Mouse (Mus musculus) MEL-GATA-1-ER (cell line): ENCODE measurements at regions not wholly inside any gene's neighbourhood (a gene's known extent, or its start where the extent isn't known, plus 50 kb on each side); places are given as distances from the start of the nearest gene placed in this dataset.
A peak's percentile ranks its signal among the peaks of the same experiment; 100 is the strongest.
"Not testable (repeated sequence)": the region's sequence is repeated elsewhere in the genome, so short reads cannot be mapped to it uniquely, and the experiment has no call there.

Source experiments
- DNase-seq: peaks from one replicate; pipeline ENCODE4 v3.0.0-alpha.2; 2012; ENCODE audit warnings: low read depth; ENCODE audit errors: extremely low read depth

DNA sequence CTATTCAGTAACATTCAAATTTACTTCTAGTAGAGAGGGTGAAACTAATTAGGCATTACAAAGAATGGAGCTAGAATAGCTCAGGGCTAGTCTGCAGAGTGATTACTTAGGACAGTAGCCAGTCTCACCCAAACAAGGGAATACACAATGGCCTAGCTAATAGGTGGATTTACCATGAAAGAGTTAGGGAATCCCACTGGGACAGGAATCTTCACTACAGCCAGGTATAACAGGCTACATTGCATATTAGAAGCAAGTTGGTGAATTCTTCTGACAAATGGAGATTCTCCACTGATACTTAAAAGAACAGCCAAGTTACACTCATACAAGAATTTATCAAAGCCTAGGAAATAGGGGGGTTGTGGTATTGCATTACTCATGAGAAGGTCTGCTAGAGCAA, 670.2 kb upstream of the Chrm3 start:
- not testable (repeated sequence) for DNase-seq

DNA sequence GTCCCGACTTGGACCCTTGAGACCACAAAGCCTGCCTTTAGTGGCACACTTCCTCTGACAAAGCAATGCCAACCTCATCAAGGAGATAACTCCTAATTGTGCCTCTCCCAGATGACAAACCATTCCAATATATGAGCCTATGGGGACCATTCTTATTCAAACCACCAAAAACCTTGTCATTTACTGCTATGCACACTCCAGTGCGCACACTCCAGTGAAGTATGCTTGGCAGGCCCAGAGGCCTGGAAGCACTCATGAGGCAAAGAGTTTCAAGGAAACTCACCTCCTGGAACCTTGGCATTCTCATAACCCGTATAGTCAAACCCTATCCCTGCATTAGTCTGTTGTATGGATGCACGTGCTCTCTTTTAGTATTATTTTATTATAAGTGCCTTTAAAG, 669.7 kb upstream of the Chrm3 start:
- DNase-seq, result no peak

- DNase-seq, result no peak
Measured at GRCm38 (mm10) chr13:11025918-11026317, 665.3 kb upstream of the Chrm3 start.

DNA sequence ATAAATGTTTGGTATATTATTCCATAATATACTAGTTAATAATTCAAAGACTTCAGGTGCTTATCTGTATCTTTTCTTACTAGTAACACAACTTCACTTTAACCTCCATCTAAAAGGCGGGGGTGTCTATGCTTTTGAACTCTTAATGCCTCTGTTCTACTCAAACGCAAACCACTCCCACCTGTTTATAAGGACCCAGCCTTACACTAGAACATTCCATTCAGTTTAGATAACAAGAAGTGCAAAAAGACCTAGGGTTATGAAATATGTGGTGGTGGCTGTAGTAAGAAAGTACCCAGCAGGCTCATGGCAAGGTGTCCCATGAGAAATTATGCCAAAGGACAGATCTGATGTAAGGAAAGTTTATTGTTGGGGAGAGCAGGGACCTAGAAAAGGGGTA, 663.8 kb upstream of the Chrm3 start:
- DNase-seq, result no peak

- no peak for DNase-seq
Measured at GRCm38 (mm10) chr13:11017584-11017983, 656.9 kb upstream of the Chrm3 start.

DNA sequence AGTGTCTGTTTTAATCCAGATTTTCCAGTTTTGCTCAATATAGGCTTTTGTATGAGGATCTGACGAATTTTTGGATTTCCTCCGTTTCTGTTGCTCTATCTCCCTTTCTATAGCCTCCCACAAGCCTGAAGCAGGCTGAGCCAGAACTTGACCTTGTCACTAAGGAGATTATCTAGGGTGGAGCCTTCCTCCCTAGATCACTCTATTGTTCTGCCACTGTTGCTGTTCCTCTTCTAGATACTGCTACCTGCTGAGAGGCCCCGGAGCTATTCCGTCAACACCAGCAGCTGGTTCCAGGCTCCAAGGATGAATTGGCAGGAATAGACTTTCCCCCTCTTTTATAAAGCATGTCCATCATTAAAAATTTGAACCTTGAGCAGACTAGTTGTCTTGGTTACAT, 644.7 kb upstream of the Chrm3 start:
- DNase-seq, result no peak

GRCm38 (mm10) chr13:10991151-10991550, 630.5 kb upstream of the Chrm3 start:
- no peak for DNase-seq

DNA sequence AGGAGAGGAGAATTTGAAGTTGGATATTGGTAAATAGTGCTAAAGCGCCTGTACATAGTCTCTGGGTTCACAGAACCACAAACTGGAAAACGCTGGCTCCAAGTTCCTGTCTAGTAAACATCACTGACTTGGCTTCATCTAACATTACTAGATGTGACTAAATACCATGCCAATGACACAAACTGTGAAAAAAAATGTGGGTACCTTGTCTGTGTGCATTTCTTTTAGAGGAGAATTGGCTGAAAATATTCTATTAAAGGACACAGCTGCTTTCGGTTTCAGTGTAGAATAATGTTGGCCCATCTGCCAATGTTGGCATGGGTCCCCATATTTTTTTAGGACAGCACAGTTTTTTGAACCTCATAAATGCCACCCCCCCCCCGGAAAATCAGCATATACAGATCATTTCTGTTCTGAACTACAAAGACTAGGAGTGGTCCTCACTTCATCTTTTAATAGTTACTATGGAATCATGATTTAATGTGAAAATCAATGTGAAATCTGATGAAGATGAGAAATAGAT, 629.9 kb upstream of the Chrm3 start:
- DNase-seq, result no peak

DNA sequence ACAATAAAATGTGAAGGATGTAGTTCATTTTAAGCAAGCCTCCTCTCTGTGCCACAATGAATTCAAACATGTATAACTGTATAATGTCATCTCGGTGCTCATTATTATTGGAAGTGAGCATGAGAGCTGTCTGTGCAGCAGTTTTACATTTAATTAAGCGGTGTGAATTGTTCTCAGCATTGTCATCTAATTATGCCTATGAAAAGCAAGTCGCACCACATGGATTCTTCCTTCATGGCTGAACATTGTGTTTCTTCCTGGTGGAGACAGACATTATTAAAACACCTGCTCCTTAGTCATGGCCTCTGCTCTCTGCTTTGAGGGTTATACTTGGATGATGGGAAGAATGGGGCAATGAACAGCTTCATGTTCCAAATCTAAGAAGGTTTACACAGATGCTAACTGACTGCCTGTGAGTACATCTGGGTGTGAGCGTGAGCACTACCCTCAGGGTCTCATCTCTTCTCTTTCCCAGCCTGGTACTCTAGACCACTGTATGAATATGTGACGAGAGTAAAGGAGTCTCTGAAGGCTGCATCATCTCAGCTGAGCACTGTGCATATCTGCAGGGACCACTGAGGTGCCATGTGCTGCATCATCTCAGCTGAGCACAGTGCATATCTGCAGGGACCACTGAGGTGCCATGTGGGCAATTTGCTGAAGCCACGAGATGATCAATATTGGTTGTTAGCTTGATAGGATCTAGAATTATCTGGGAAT, 628.6 kb upstream of the Chrm3 start:
- no peak for DNase-seq

GRCm38 (mm10) chr13:10983736-10984135, 623.1 kb upstream of the Chrm3 start:
- no peak for DNase-seq

DNA sequence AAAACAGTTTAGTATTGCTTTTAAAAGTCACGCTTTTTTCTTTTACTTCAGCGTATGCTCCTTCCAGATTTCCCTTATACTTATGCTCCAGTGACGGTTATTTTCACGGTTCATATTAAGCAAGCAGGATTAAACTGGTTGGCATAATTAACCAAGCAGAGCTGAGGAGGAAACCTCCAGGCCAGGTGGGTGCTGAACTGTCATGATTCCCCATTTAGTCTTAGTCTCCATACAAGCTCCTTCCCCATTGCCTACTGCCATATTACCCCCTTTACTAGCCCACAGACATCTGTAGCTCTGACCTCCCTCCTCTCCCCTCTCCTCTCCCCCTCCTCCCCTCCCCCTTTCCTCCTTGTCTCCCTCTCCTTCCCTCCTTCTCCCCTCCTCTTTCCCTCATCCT, 621.9 kb upstream of the Chrm3 start:
- no peak for DNase-seq

- no peak for DNase-seq
Measured at GRCm38 (mm10) chr13:10971932-10972331, 611.3 kb upstream of the Chrm3 start.

- no peak for DNase-seq
Measured at GRCm38 (mm10) chr13:10970721-10971120, 610.1 kb upstream of the Chrm3 start.

DNA sequence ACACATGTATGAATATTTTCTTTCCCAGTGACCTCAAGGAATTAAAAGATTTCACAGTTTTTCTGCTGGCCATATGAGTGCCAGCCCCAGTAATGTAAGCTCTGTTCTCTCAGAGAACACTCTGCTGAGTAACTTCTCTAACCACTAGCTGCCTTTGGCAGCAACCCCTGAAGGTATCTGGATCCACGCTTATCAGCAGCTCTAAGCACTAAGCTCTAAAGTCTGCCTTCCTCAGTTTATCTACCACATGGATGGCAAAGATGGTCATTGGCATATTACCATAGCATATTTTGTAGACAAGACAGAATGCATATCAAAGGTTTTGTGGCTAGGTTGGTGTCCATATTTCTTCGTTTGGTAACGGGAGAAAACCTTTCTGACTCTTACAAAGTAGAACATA, 592.3 kb upstream of the Chrm3 start:
- no peak for DNase-seq

DNA sequence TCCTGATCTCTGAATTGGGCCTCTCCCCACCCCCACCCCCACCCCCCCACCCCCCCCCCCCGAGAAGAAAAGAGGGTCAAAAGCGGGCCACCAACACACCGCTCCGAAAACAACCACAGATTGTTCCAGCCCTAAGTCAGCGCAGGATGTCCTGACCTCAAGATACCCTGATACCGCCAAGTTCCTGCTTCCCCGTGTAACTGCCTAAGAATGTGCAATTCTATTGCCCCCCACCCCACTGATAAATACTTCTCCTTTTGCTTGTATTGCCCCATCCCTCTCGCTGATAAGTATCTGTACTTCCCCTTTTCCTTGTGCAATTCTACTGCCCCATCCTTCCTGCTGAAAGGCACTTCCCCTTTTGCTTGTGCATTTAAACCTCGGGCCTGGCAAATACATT, 590.0 kb upstream of the Chrm3 start:
- DNase-seq, result peak; percentile 52

DNA sequence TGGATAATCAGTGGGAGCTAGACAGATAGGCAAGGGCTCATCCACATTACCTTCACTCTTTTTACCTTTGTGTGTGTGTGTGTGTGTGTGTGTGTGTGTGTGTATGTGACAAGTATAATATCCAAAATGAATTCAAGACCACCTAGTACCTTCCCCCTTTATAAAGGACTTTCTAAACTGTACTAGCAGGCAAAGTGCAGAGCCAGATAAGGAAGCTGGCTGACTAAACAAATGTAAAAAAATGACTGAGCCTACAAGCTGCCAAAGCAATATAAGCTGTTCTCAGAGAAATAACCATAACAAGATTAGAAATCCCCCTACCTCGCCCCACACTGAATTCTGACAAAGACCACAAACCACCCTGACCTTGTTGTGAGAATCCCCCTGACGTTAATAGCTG, 586.8 kb upstream of the Chrm3 start:
- no peak for DNase-seq

- no peak for DNase-seq
Measured at GRCm38 (mm10) chr13:10943877-10944276, 583.2 kb upstream of the Chrm3 start.

DNA sequence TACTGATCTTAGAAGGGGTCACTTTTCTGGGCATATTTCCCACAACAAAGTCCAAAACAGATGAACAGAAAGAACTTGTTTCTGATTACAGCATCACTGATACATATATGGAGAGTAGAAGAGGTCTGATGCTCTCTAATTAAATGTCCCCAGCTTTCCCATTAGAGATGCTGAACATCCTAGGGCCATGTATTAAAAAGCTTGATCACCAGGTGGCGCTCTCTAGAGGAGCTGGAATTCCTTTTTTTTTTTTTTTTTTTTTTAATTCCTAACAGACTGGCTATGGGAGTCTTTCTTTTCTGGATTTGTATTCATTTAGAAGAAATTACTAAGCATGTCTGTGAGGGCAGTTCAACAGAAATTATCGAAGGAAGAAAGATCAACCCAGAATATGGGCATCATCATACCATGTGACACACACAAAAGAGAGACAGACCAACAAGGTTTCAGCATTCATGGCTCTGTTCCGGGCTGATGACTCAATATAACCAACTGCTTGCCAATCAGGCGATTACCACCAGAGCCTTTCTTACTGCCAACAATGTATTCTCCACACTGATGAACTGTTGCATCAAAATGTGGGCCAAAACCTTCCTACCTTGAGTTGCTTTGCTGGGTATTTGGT, 581.5 kb upstream of the Chrm3 start:
- no peak for DNase-seq

GRCm38 (mm10) chr13:10938233-10938632, 577.6 kb upstream of the Chrm3 start:
- DNase-seq, result no peak

GRCm38 (mm10) chr13:10930741-10931140, 570.1 kb upstream of the Chrm3 start:
- no peak for DNase-seq

- DNase-seq, result no peak
Measured at GRCm38 (mm10) chr13:10914377-10914776, 553.7 kb upstream of the Chrm3 start.

- no peak for DNase-seq
Measured at GRCm38 (mm10) chr13:10909122-10909751, 548.6 kb upstream of the Chrm3 start.

- DNase-seq, result no peak
Measured at GRCm38 (mm10) chr13:10867864-10868263, 507.2 kb upstream of the Chrm3 start.
